Mouse (Mus musculus): Measurements from ENCODE around the gene Syne2. TPM values are rescaled to one million over a fixed set of nuclear protein-coding genes. Genes with fewer than 3 reads are reported as not detected.

Gene Syne2
- total and polyA plus RNA-seq, 3 experiments = 3.9 to 7.5 (median 4.9) TPM

- Histone ChIP-seq H3K9ac (ENCODE audit: insufficient read depth, low read depth) (no peak overlapping the region), H3K79me2 (replicated peaks; ENCODE audit: control insufficient read depth, extremely low read depth, insufficient read depth, poor library complexity, severe bottlenecking) (no peaks in the 10 kb centered on the region), H3K36me3 (replicated peaks in 1 of 2; ENCODE audit: control insufficient read depth in 1 of 2, insufficient read depth in 1 of 2, low read length in 1 of 2) (no peaks in the 10 kb centered on the region), H3K27ac (ENCODE audit: insufficient read depth, low read depth) (no peak overlapping the region), H3K4me1 (ENCODE audit: control insufficient read depth in 1 of 2, insufficient read depth in 2 of 2) (peaks cover 0 to 4% of the 10 kb centered on the region in 2 experiments; a peak in 1 of 4 replicates), H3K9me3 (replicated peaks; ENCODE audit: low read length) (no peaks in the 10 kb centered on the region), H3K4me3 (replicated peaks in 1 of 3; ENCODE audit: low read depth in 2 of 3, low read length in 2 of 3, poor library complexity in 1 of 3) (no peak overlapping the region), H3K4me2 (ENCODE audit: insufficient read depth, low read depth, poor library complexity, severe bottlenecking) (no peak overlapping the region), H3K27me3 (replicated peaks) (no peaks in the 10 kb centered on the region)
- DNase-seq (ENCODE audit: extremely low read depth) = no peak
- TF ChIP-seq MAFK (IDR thresholded peaks at IDR 0.05; ENCODE audit: insufficient replicate concordance, low read length) (no peak), ZC3H11A (IDR thresholded peaks at IDR 0.05; ENCODE audit: low read depth, low read length) (no peak), ZKSCAN1 (IDR thresholded peaks at IDR 0.05; ENCODE audit: borderline replicate concordance, low read depth, low read length) (no peak), JUN (IDR thresholded peaks at IDR 0.05; ENCODE audit: insufficient read depth, low read depth, low read length) (no peak), GABPA (IDR thresholded peaks at IDR 0.05; ENCODE audit: insufficient replicate concordance, low read depth, low read length) (no peak), MAZ (IDR thresholded peaks at IDR 0.05; ENCODE audit: low read depth, low read length) (no peak), E2F4 (IDR thresholded peaks at IDR 0.05; ENCODE audit: insufficient replicate concordance, low read depth, low read length) (no peak), JUND (conservative IDR thresholded peaks at IDR 0.05; ENCODE audit: low read depth, low read length) (no peak), EP300 (IDR thresholded peaks at IDR 0.05; ENCODE audit: low read length) (no peak), MAX (IDR thresholded peaks at IDR 0.05; ENCODE audit: low read length) (no peak), PAX5 (IDR thresholded peaks at IDR 0.05; ENCODE audit: low read length) (no peak), RAD21 (IDR thresholded peaks at IDR 0.05; ENCODE audit: low read depth, low read length) (no peak), POLR2A (IDR thresholded peaks at IDR 0.05; ENCODE audit: low read depth, low read length) (no peak), MEF2A (IDR thresholded peaks at IDR 0.05; ENCODE audit: borderline replicate concordance, low read depth, low read length) (no peak), MXI1 (IDR thresholded peaks at IDR 0.05; ENCODE audit: low read depth, low read length) (no peak), POLR2AphosphoS2 (IDR thresholded peaks at IDR 0.05; ENCODE audit: low read depth, low read length) (no peak)
- dilution Hi-C loops (cut with MboI; ENCODE audit: extremely low pct_ligation_motif_present, extremely low pct_unique_long_range_greater_than_20kb, low sequenced_read_pairs) (no loop called here), in situ Hi-C loops (cut with MboI; ENCODE audit: low pct_ligation_motif_present, low pct_unique_long_range_greater_than_20kb, low sequenced_read_pairs) (no loop called here)
These were observed 42.0 kb downstream of the Syne2 start for GRCm38 (mm10) chr12:75859936-75860335.

DNA sequence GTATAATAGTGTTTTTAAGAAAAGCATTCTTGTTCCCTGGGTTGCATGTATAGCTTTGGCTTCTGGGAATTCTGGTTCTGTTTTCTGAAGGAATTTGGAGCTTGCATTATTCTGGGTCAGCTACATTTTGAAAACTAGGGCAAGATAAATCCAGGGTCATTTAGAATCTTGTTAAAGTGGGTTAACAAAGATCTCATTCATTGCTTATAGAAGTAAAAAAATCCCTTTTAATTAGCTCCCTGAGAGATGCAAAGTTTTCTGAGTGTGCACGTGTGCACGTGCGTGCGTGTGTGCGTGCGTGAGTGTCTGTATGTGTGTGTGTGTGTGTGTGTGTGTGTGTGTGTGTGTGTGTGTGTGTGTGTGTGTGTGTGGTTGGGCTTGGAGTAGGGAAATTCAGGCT lies 42.9 kb downstream of the Syne2 start:
- Histone ChIP-seq H3K4me2 (ENCODE audit: insufficient read depth, low read depth, poor library complexity, severe bottlenecking) (no peak overlapping the region), H3K4me3 (replicated peaks in 1 of 3; ENCODE audit: low read depth in 2 of 3, low read length in 2 of 3, poor library complexity in 1 of 3) (no peak overlapping the region), H3K27me3 (replicated peaks) (no peaks in the 10 kb centered on the region), H3K27ac (ENCODE audit: insufficient read depth, low read depth) (no peak overlapping the region), H3K9ac (ENCODE audit: insufficient read depth, low read depth) (no peak overlapping the region), H3K4me1 (ENCODE audit: control insufficient read depth in 1 of 2, insufficient read depth in 2 of 2) (no peaks in the 10 kb centered on the region), H3K9me3 (replicated peaks; ENCODE audit: low read length) (no peaks in the 10 kb centered on the region), H3K79me2 (replicated peaks; ENCODE audit: control insufficient read depth, extremely low read depth, insufficient read depth, poor library complexity, severe bottlenecking) (no peaks in the 10 kb centered on the region), H3K36me3 (replicated peaks in 1 of 2; ENCODE audit: control insufficient read depth in 1 of 2, insufficient read depth in 1 of 2, low read length in 1 of 2) (no peaks in the 10 kb centered on the region)
- dilution Hi-C loops (cut with MboI; ENCODE audit: extremely low pct_ligation_motif_present, extremely low pct_unique_long_range_greater_than_20kb, low sequenced_read_pairs) = no loop called here
- no peak for DNase-seq (ENCODE audit: extremely low read depth)
- in situ Hi-C loops (cut with MboI; ENCODE audit: low pct_ligation_motif_present, low pct_unique_long_range_greater_than_20kb, low sequenced_read_pairs) = no loop called here
- TF ChIP-seq RCOR1 (conservative IDR thresholded peaks at IDR 0.05; ENCODE audit: low read depth, low read length) = no peak
- TF ChIP-seq ZNF384 (IDR thresholded peaks at IDR 0.05; ENCODE audit: low read depth, low read length) = no peak
- no peak for TF ChIP-seq UBTF (IDR thresholded peaks at IDR 0.05; ENCODE audit: low read depth, low read length)
- TF ChIP-seq MAZ (IDR thresholded peaks at IDR 0.05; ENCODE audit: low read depth, low read length) = no peak
- TF ChIP-seq CTCF (conservative IDR thresholded peaks at IDR 0.05 in 1 of 2, IDR thresholded peaks at IDR 0.05 in 1 of 2; ENCODE audit: low read depth in 2 of 2, low read length in 2 of 2) = no peak
- TF ChIP-seq USF2 (conservative IDR thresholded peaks at IDR 0.05; ENCODE audit: low read depth, low read length) = no peak
- no peak for TF ChIP-seq POLR2A (IDR thresholded peaks at IDR 0.05; ENCODE audit: low read depth, low read length)
- no peak for TF ChIP-seq JUN (IDR thresholded peaks at IDR 0.05; ENCODE audit: insufficient read depth, low read depth, low read length)
- TF ChIP-seq GABPA (IDR thresholded peaks at IDR 0.05; ENCODE audit: insufficient replicate concordance, low read depth, low read length) = no peak
- no peak for TF ChIP-seq NRF1 (IDR thresholded peaks at IDR 0.05; ENCODE audit: low read depth, low read length)
- TF ChIP-seq KAT2A (IDR thresholded peaks at IDR 0.05; ENCODE audit: insufficient replicate concordance, low read length) = no peak
- no peak for TF ChIP-seq JUND (conservative IDR thresholded peaks at IDR 0.05; ENCODE audit: low read depth, low read length)
- no peak for TF ChIP-seq RAD21 (IDR thresholded peaks at IDR 0.05; ENCODE audit: low read depth, low read length)
- no peak for TF ChIP-seq TBP (conservative IDR thresholded peaks at IDR 0.05; ENCODE audit: low read depth, low read length)
- TF ChIP-seq CHD1 (IDR thresholded peaks at IDR 0.05; ENCODE audit: low read depth, low read length) = no peak
- no peak for TF ChIP-seq POLR2AphosphoS2 (IDR thresholded peaks at IDR 0.05; ENCODE audit: low read depth, low read length)

Measured in CH12.LX (cell line).